Mouse (Mus musculus) neural tube, embryonic 11.5 days (tissue): ENCODE measurements at regions not wholly inside any gene's neighbourhood (a gene's known extent, or its start where the extent isn't known, plus 50 kb on each side); places are given as distances from the start of the nearest gene placed in this dataset.
A peak's percentile ranks its signal among the peaks of the same experiment; 100 is the strongest.

Experiments
- ATAC-seq: fragments of 200-750 bp; cut with Nextera tagmentation; 2 replicates; pipeline ENCODE4 v1.8.0; 2017; ENCODE audit warnings: moderate number of reproducible peaks, mild to moderate bottlenecking, moderate TSS enrichment, moderate library complexity; ENCODE audit not compliant: insufficient read depth, low FRiP score, low TSS enrichment
- DNase-seq: peaks from one replicate; pipeline ENCODE4 v3.0.0-alpha.2; 2015; ENCODE audit warnings: low spot score
- H3K27ac ChIP-seq: fragments of 300-500 bp; sonication (generic); 2 replicates; pipeline ENCODE4 v1.5.1; 2014; ENCODE audit warnings: low read depth, mild to moderate bottlenecking, low read length
- H3K27me3 ChIP-seq: fragments of 300-500 bp; sonication (generic); 2 replicates; pipeline ENCODE4 v1.6.1; 2014; ENCODE audit warnings: mild to moderate bottlenecking, low read length, mixed read lengths; ENCODE audit not compliant: control insufficient read depth, insufficient read depth
- H3K36me3 ChIP-seq: fragments of 300-500 bp; sonication (generic); 2 replicates; pipeline ENCODE4 v1.6.1; 2014; ENCODE audit warnings: mild to moderate bottlenecking, low read length, moderate library complexity, mixed read lengths; ENCODE audit not compliant: control insufficient read depth, insufficient read depth
- H3K4me1 ChIP-seq: fragments of 300-500 bp; sonication (generic); 2 replicates; pipeline ENCODE4 v1.6.1; 2014; ENCODE audit warnings: low read length, mixed read lengths; ENCODE audit not compliant: control insufficient read depth, insufficient read depth
- H3K4me2 ChIP-seq: fragments of 300-500 bp; sonication (generic); 2 replicates; pipeline ENCODE4 v1.6.1; 2014; ENCODE audit warnings: low read depth, mild to moderate bottlenecking, moderate library complexity
- H3K4me3 ChIP-seq: fragments of 300-500 bp; sonication (generic); 2 replicates; pipeline ENCODE4 v1.5.1; 2014; ENCODE audit warnings: low read depth, low read length
- H3K9ac ChIP-seq: fragments of 300-500 bp; sonication (generic); 2 replicates; pipeline ENCODE4 v1.6.1; 2014; ENCODE audit warnings: mild to moderate bottlenecking, low read length
- H3K9me3 ChIP-seq: fragments of 300-500 bp; sonication (generic); 2 replicates; pipeline ENCODE4 v1.6.1; 2016; ENCODE audit warnings: low read length; ENCODE audit not compliant: control insufficient read depth
- WGBS: fragments of 180-500 bp; shearing (Covaris S2); extraction: QIAGEN DNeasy Blood & Tissue Kit; methylation state at CpG from one replicate; pipeline ENCODE4 v1.1.7; 2014; 5-methylcytosine and 5-hydroxymethylcytosine counted together

GRCm38 (mm10) chr1:152260950-152261349 is 125.5 kb downstream of the Tsen15 start:
- H3K36me3 ChIP-seq = no peaks in the 10 kb centered on the region
- no peaks in the 10 kb centered on the region for H3K4me1 ChIP-seq
- no peak overlapping the region for H3K27ac ChIP-seq
- DNase-seq = no peak
- WGBS = 90% methylated on average over 1 of the region's 1 CpGs
- H3K9ac ChIP-seq = no peak overlapping the region
- H3K27me3 ChIP-seq = no peaks in the 10 kb centered on the region
- no peaks in the 10 kb centered on the region for H3K9me3 ChIP-seq
- no peak for ATAC-seq
- H3K4me3 ChIP-seq = no peak overlapping the region
- H3K4me2 ChIP-seq = no peak overlapping the region

GRCm38 (mm10) chr1:152258258-152258657 is 128.2 kb downstream of the Tsen15 start:
- no peak for ATAC-seq
- H3K4me1 ChIP-seq = no peaks in the 10 kb centered on the region
- no peaks in the 10 kb centered on the region for H3K36me3 ChIP-seq
- 66% methylated on average over 12 of the region's 12 CpGs for WGBS
- no peak overlapping the region for H3K4me2 ChIP-seq
- DNase-seq = no peak
- H3K9ac ChIP-seq = no peak overlapping the region
- no peak overlapping the region for H3K4me3 ChIP-seq
- H3K27me3 ChIP-seq = no peaks in the 10 kb centered on the region
- H3K9me3 ChIP-seq = no peaks in the 10 kb centered on the region
- H3K27ac ChIP-seq = no peak overlapping the region

- H3K4me1 ChIP-seq = no peaks in the 10 kb centered on the region
- DNase-seq (no peak), ATAC-seq (no peak)
- 82% methylated on average over 4 of the region's 4 CpGs for WGBS
- H3K36me3 ChIP-seq = no peaks in the 10 kb centered on the region
- no peaks in the 10 kb centered on the region for H3K27me3 ChIP-seq
- no peak overlapping the region for H3K27ac ChIP-seq
- no peak overlapping the region for H3K4me3 ChIP-seq
- no peaks in the 10 kb centered on the region for H3K9me3 ChIP-seq
- no peak overlapping the region for H3K4me2 ChIP-seq
- no peak overlapping the region for H3K9ac ChIP-seq
Observed at GRCm38 (mm10) chr1:152253906-152254305, 132.6 kb downstream of the Tsen15 start.

- Histone ChIP-seq H3K4me3 (no peak overlapping the region), H3K36me3 (no peaks in the 10 kb centered on the region), H3K27ac (no peak overlapping the region), H3K4me1 (no peaks in the 10 kb centered on the region), H3K4me2 (no peak overlapping the region), H3K9me3 (no peaks in the 10 kb centered on the region), H3K27me3 (no peaks in the 10 kb centered on the region), H3K9ac (no peak overlapping the region)
- DNase-seq (no peak), ATAC-seq (no peak)
- WGBS = 76% methylated on average over 4 of the region's 4 CpGs
Observed at GRCm38 (mm10) chr1:152253486-152253885, 133.0 kb downstream of the Tsen15 start.

GRCm38 (mm10) chr1:152252658-152253267 is 133.7 kb downstream of the Tsen15 start:
- H3K9me3 ChIP-seq = no peaks in the 10 kb centered on the region
- no peaks in the 10 kb centered on the region for H3K36me3 ChIP-seq
- no peaks in the 10 kb centered on the region for H3K27me3 ChIP-seq
- H3K4me2 ChIP-seq = no peak overlapping the region
- peak; percentile 31 for DNase-seq
- no peak overlapping the region for H3K4me3 ChIP-seq
- WGBS = 49% methylated on average over 9 of the region's 9 CpGs
- no peaks in the 10 kb centered on the region for H3K4me1 ChIP-seq
- no peak overlapping the region for H3K9ac ChIP-seq
- no peak overlapping the region for H3K27ac ChIP-seq
- peak; percentile 58; the same call in 1 of the 2 replicates for ATAC-seq

GRCm38 (mm10) chr1:152241026-152241425 is 145.5 kb downstream of the Tsen15 start:
- DNase-seq (no peak), ATAC-seq (no peak)
- Histone ChIP-seq H3K9ac (no peak overlapping the region), H3K4me1 (no peaks in the 10 kb centered on the region), H3K9me3 (no peaks in the 10 kb centered on the region), H3K4me2 (no peak overlapping the region), H3K27me3 (no peaks in the 10 kb centered on the region), H3K27ac (no peak overlapping the region), H3K36me3 (no peaks in the 10 kb centered on the region), H3K4me3 (no peak overlapping the region)
- 92% methylated on average over 9 of the region's 9 CpGs for WGBS

GRCm38 (mm10) chr1:152239376-152239775 is 147.1 kb downstream of the Tsen15 start:
- no peak for ATAC-seq
- Histone ChIP-seq H3K9ac (no peak overlapping the region), H3K9me3 (no peaks in the 10 kb centered on the region), H3K4me1 (no peaks in the 10 kb centered on the region), H3K27me3 (no peaks in the 10 kb centered on the region), H3K4me3 (no peak overlapping the region), H3K36me3 (no peaks in the 10 kb centered on the region), H3K4me2 (no peak overlapping the region), H3K27ac (no peak overlapping the region)
- 77% methylated on average over 6 of the region's 6 CpGs for WGBS
- DNase-seq = no peak

- ATAC-seq (peak; percentile 81), DNase-seq (peak; percentile 52)
- 64% methylated on average over 4 of the region's 4 CpGs for WGBS
- no peaks in the 10 kb centered on the region for H3K27me3 ChIP-seq
- H3K36me3 ChIP-seq = no peaks in the 10 kb centered on the region
- H3K27ac ChIP-seq = no peak overlapping the region
- H3K9me3 ChIP-seq = no peaks in the 10 kb centered on the region
- H3K4me2 ChIP-seq = no peak overlapping the region
- no peak overlapping the region for H3K9ac ChIP-seq
- H3K4me3 ChIP-seq = no peak overlapping the region
- H3K4me1 ChIP-seq = no peaks in the 10 kb centered on the region
Observed at GRCm38 (mm10) chr1:152235212-152235792, 145.4 kb upstream of the 1700025G04Rik start.

GRCm38 (mm10) chr1:152234716-152235115 is 144.8 kb upstream of the 1700025G04Rik start:
- no peak for DNase-seq
- WGBS = 90% methylated on average over 2 of the region's 2 CpGs
- no peak overlapping the region for H3K4me2 ChIP-seq
- H3K36me3 ChIP-seq = no peaks in the 10 kb centered on the region
- no peaks in the 10 kb centered on the region for H3K27me3 ChIP-seq
- no peaks in the 10 kb centered on the region for H3K4me1 ChIP-seq
- H3K9me3 ChIP-seq = no peaks in the 10 kb centered on the region
- ATAC-seq = no peak
- no peak overlapping the region for H3K27ac ChIP-seq
- no peak overlapping the region for H3K9ac ChIP-seq
- no peak overlapping the region for H3K4me3 ChIP-seq
